ENCODE assay signal across 12 mouse cellular contexts in the genomic region with DNA sequence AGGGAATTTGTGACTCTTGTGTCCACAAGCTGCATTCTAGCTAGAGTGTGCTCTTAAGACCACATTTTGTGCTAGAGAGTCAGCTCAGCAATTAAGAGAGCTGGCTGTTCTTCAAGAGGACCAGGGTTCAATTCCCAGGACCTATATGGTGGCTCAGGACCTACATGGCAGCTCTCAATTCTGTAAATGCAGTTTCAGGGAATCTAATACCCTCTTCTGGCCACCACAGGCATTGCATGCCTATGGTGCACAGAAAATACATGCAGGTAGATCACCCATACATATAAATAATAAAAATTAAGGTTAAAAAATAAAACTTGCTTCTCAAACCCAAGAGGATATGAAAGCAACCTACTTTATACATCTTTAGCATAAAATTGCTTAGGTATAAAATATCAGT. TPM values are rescaled to one million over a fixed set of nuclear protein-coding genes. Genes with fewer than 3 reads are reported as not detected.
DNase-seq lines count a peak whose midpoint lies in the region; ATAC-seq lines count a peak whose summit lies in the region.
"Had no signal": no experiment of that assay in that cellular context is flagged by ENCODE, and none has a peak within 500 bp of the region (broad histone marks: within the 10 kb centered on the region; RNA-seq: fewer than 3 reads in every experiment).

No protein-coding gene starts in this region.

- DNase-seq in heart, adult 11 months, result peak; percentile 78
- DNase-seq in heart, postnatal 36 days, result no peak
- DNase-seq in lung, postnatal 36 days, result peak; percentile 33
- no peak for DNase-seq in lung, postnatal 25 days (ENCODE audit: low spot score)
- DNase-seq in thymus, postnatal 25 days, result peak; percentile 27
- DNase-seq in gastrocnemius, postnatal 36 days, result no peak
- DNase-seq: cerebellum, adult 2 months; right cerebral cortex, adult 18-20 months had no signal

- H3K4me1 ChIP-seq in hindbrain, embryonic 16.5 days (ENCODE audit: control insufficient read depth, insufficient read depth, low read depth, low read length), result no peaks in the 10 kb centered on the region
- H3K4me1 ChIP-seq: hindbrain, embryonic 15.5 days had no signal

- H3K9me3 ChIP-seq in hindbrain, embryonic 16.5 days (ENCODE audit: control insufficient read depth, low read length), result no peaks in the 10 kb centered on the region
- H3K9me3 ChIP-seq: hindbrain, embryonic 15.5 days had no signal

- intact Hi-C loops in heart, postnatal 36 days (cut with DNase I), result no loop called here
- intact Hi-C loops in gastrocnemius, postnatal 36 days (cut with DNase I), result no loop called here

- no peak overlapping the region for H3K4me2 ChIP-seq in hindbrain, embryonic 16.5 days (ENCODE audit: low read length)
- H3K4me2 ChIP-seq: hindbrain, embryonic 15.5 days had no signal

- H3K27ac ChIP-seq in hindbrain, embryonic 16.5 days (ENCODE audit: low read depth, low read length), result no peak overlapping the region
- H3K27ac ChIP-seq: hindbrain, embryonic 15.5 days had no signal

- no peak overlapping the region for H3K9ac ChIP-seq in hindbrain, embryonic 16.5 days (ENCODE audit: low read depth, low read length)
- H3K9ac ChIP-seq: hindbrain, embryonic 15.5 days had no signal

- no peaks in the 10 kb centered on the region for H3K27me3 ChIP-seq in hindbrain, embryonic 16.5 days (replicated peaks; ENCODE audit: control insufficient read depth, insufficient read depth, low read length)
- H3K27me3 ChIP-seq: hindbrain, embryonic 15.5 days had no signal

- peak; percentile 61; the same call in 1 of the 2 replicates for ATAC-seq in common myeloid progenitor, adult 5-6 weeks (replicated peaks; ENCODE audit: low read depth, poor library complexity, severe bottlenecking)
- ATAC-seq in hindbrain, embryonic 16.5 days, result no peak
- ATAC-seq: midbrain, embryonic 16.5 days had no signal

- no peak overlapping the region for H3K4me3 ChIP-seq in hindbrain, embryonic 16.5 days (ENCODE audit: low read length)
- H3K4me3 ChIP-seq: hindbrain, embryonic 15.5 days had no signal

- H3K36me3 ChIP-seq in hindbrain, embryonic 16.5 days (ENCODE audit: control insufficient read depth, insufficient read depth, low read length), result peaks cover 3% of the 10 kb centered on the region; the same call in 1 of the 2 replicates
- H3K36me3 ChIP-seq: hindbrain, embryonic 15.5 days had no signal

RNA-seq across cellular contexts. Expression of a gene that starts 45.5 kb away (rescaled TPM):
- 10 to 100 TPM; 11.7 to 12.0 TPM for total RNA-seq in heart, postnatal 36 days (2021)
- total RNA-seq in common myeloid progenitor, adult 5-6 weeks (2017), result 3.9 and 4.6 TPM in 2 replicates
- 1 to 10 TPM; 3.5 to 3.7 TPM for total RNA-seq in gastrocnemius, postnatal 36 days (2021)
- polyA plus RNA-seq in hindbrain, embryonic 16.5 days (2015; fragmentation: Nextera tagmentation; extraction: Ambion mirVana), result 9.8 and 11.9 TPM in 2 replicates

Comparison
In these comparisons a context has a peak if more than half of its experiments do, and no peak if none do; other contexts are left out.
1. DNase-seq: peak in heart, adult 11 months (single experiment), lung, postnatal 36 days (single experiment) and thymus, postnatal 25 days (single experiment); none in heart, postnatal 36 days (0 of 2), lung, postnatal 25 days (single experiment) and gastrocnemius, postnatal 36 days (0 of 2).